Mouse (Mus musculus) hindbrain, embryonic 15.5 days (tissue): ENCODE results near the gene Ddx49. TPM values are rescaled to one million over a fixed set of nuclear protein-coding genes. Genes with fewer than 3 reads are reported as not detected.
A peak's percentile ranks its signal among the peaks of the same experiment; 100 is the strongest.

Experiments
- ATAC-seq: fragments of 200-750 bp; cut with Nextera tagmentation; 2 replicates; pipeline ENCODE4 v1.8.0; 2017; ENCODE audit warnings: low read depth, moderate number of reproducible peaks, moderate TSS enrichment; ENCODE audit not compliant: low FRiP score
- H3K27ac ChIP-seq: fragments of 300-500 bp; sonication (generic); replicated peaks from 2 replicates; pipeline ENCODE4 v1.5.1; 2015; ENCODE audit warnings: mild to moderate bottlenecking, inconsistent platforms
- H3K27me3 ChIP-seq: fragments of 300-500 bp; sonication (generic); 2 replicates; pipeline ENCODE4 v1.6.1; 2015; ENCODE audit warnings: control low read depth, inconsistent platforms
- H3K36me3 ChIP-seq: fragments of 300-500 bp; sonication (generic); 2 replicates; pipeline ENCODE4 v1.6.1; 2015; ENCODE audit warnings: control low read depth, inconsistent platforms
- H3K4me1 ChIP-seq: fragments of 300-500 bp; sonication (generic); replicated peaks from 2 replicates; pipeline ENCODE4 v1.6.1; 2015; ENCODE audit warnings: control low read depth, inconsistent platforms
- H3K4me2 ChIP-seq: fragments of 300-500 bp; sonication (generic); 2 replicates; pipeline ENCODE4 v1.6.1; 2015; ENCODE audit warnings: moderate library complexity, mild to moderate bottlenecking, inconsistent platforms
- H3K4me3 ChIP-seq: fragments of 300-500 bp; sonication (generic); 2 replicates; pipeline ENCODE4 v1.5.1; 2015; ENCODE audit warnings: mild to moderate bottlenecking, inconsistent platforms
- H3K9ac ChIP-seq: fragments of 300-500 bp; sonication (generic); 2 replicates; pipeline ENCODE4 v1.6.1; 2015; ENCODE audit warnings: inconsistent platforms
- H3K9me3 ChIP-seq: fragments of 300-500 bp; sonication (generic); 2 replicates; pipeline ENCODE4 v1.6.1; 2016; ENCODE audit warnings: control low read depth, inconsistent platforms
- WGBS: fragments of 180-500 bp; shearing (Covaris S2); methylation state at CpG from one replicate; pipeline ENCODE4 v1.1.7; 2015; 5-methylcytosine and 5-hydroxymethylcytosine counted together
- polyA plus RNA-seq: library from polyadenylated mRNA; unstranded; fragments of >200 nt; fragmentation: Nextera tagmentation; extraction: Ambion mirVana; gene quantifications from 2 replicates; pipeline ENCODE4 v1.2.1, GENCODE M21; 2015

The Ddx49 gene
- polyA plus RNA-seq: 44.2 and 46.3 TPM in 2 replicates

DNA sequence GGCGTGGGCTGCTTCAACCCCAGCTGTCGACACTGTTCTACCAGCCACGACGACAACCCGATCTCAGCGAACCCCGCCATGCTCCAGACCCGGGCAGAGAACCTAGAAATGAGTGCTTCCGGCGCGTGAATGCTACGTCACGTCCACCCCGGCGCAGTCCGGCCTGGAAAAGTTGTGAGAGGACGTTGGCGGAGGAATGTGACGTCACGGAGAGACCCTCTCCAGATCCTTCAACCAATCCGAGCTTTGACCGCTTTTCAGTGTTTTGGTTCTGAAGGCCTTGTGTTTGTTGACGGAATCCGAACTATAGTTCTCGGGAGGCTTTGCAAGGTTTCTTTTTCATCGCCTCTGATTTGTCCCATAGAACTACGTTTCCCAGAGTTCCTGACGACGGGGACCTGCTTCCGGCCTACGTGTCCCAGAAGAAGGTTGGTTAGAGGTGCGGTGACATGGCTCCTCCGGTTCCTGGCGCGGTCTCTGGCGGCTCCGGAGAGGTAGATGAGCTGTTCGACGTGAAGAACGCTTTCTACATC is at the start of gene Ddx49, which contains the start of gene Cope:
Gene Ddx49 (minus strand): TSS at position 132 of the 533 bp plus-strand sequence.
Gene Cope (plus strand): TSS at position 161 of the 533 bp plus-strand sequence.
- H3K27me3 ChIP-seq: no peaks in the 10 kb centered on the region
- WGBS: under 1% methylated on average over 40 of the region's 40 CpGs
- H3K9ac ChIP-seq: peak within 1 kb of the TSS; percentile 66
- H3K4me2 ChIP-seq: peak within 1 kb of the TSS; percentile 84
- H3K9me3 ChIP-seq: no peaks in the 10 kb centered on the region
- peak within 1 kb of the TSS; percentile 57 for H3K27ac ChIP-seq
- H3K36me3 ChIP-seq: peaks cover 25% of the 10 kb centered on the region
- peak within 1 kb of the TSS; percentile 63 for H3K4me3 ChIP-seq
- ATAC-seq: peak; percentile 92
- H3K4me1 ChIP-seq: peaks cover 26% of the 10 kb centered on the region

DNA sequence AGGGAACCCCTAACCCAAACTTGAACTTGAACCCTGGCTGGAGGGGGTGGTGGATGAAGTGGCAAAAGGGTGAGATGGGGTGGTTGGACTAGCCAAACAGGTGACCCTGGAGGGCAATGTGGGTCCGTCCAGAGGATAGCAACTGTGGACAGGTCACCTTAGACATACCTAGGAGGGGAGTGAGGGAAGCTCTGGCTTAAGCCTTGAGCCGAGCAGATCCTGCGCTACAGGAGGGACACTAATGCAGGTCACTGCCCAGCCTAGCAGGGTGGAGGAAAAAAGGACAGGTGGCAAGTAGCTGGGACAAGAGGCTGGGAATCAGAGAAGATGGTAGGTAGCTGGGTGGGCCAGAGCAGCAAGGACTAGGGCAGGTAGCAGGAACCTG is 49.7 kb upstream of the Ddx49 start:
- Histone ChIP-seq H3K9ac (peak overlapping the region; percentile 100), H3K4me3 (peak overlapping the region; percentile 100), H3K4me1 (peaks cover 56% of the 10 kb centered on the region), H3K4me2 (peak overlapping the region; percentile 99), H3K9me3 (no peaks in the 10 kb centered on the region), H3K36me3 (no peaks in the 10 kb centered on the region), H3K27me3 (no peaks in the 10 kb centered on the region), H3K27ac (peak overlapping the region; percentile 90; the same call in 1 of the 2 replicates)
- 38% methylated on average over 3 of the region's 3 CpGs for WGBS
- ATAC-seq: no peak

- Histone ChIP-seq H3K27me3 (no peaks in the 10 kb centered on the region), H3K27ac (no peak overlapping the region), H3K9me3 (no peaks in the 10 kb centered on the region), H3K4me3 (peak overlapping the region; percentile 100), H3K36me3 (no peaks in the 10 kb centered on the region), H3K9ac (peak overlapping the region; percentile 100), H3K4me2 (peak overlapping the region; percentile 99), H3K4me1 (peaks cover 56% of the 10 kb centered on the region)
- ATAC-seq: no peak
- WGBS: 56% methylated on average over 15 of the region's 15 CpGs
Measured at GRCm38 (mm10) chr8:70351035-70351999, 49.0 kb upstream of the Ddx49 start.

GRCm38 (mm10) chr8:70347860-70348420 is 45.7 kb upstream of the Ddx49 start:
- H3K4me2 ChIP-seq: no peak overlapping the region
- H3K9me3 ChIP-seq: no peaks in the 10 kb centered on the region
- H3K4me3 ChIP-seq: no peak overlapping the region
- 73% methylated on average over 1 of the region's 1 CpGs for WGBS
- H3K4me1 ChIP-seq: peaks cover 50% of the 10 kb centered on the region
- H3K9ac ChIP-seq: no peak overlapping the region
- no peak for ATAC-seq
- peaks cover 5% of the 10 kb centered on the region; the same call in 1 of the 2 replicates for H3K36me3 ChIP-seq
- no peak overlapping the region for H3K27ac ChIP-seq
- no peaks in the 10 kb centered on the region for H3K27me3 ChIP-seq

DNA sequence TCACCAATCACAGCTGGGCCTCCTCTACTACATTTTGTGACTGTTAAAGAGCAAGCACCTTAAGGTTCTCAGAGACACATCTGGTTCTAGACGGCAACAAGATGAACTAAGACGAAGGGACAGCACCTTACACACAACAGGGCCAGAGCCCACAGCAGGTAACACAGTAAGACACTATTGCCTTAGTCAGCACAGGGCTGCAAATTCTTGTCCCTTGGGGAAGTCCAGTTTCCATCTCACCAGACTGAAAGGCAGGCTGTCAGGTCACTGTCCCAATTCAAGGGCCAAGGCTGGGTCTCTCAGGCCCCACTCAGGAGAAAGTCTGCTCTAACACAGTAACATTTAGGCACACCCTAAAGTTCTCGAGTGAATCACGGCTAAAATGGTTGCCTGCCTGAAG is 45.2 kb upstream of the Ddx49 start:
- WGBS: 87% methylated on average over 4 of the region's 4 CpGs
- no peak for ATAC-seq
- no peak overlapping the region for H3K9ac ChIP-seq

GRCm38 (mm10) chr8:70344279-70344678 is 42.0 kb upstream of the Ddx49 start:
- WGBS: 92% methylated on average over 2 of the region's 2 CpGs
- ATAC-seq: no peak
- Histone ChIP-seq H3K9ac (no peak overlapping the region), H3K4me2 (no peak overlapping the region), H3K4me3 (no peak overlapping the region), H3K27ac (no peak overlapping the region), H3K27me3 (no peaks in the 10 kb centered on the region), H3K4me1 (peaks cover 19% of the 10 kb centered on the region; the same call in 1 of the 2 replicates), H3K9me3 (no peaks in the 10 kb centered on the region), H3K36me3 (peaks cover 37% of the 10 kb centered on the region)

More for the DNA sequence above, 45.2 kb upstream of the Ddx49 start:
- no peak overlapping the region for H3K4me2 ChIP-seq
- no peaks in the 10 kb centered on the region for H3K27me3 ChIP-seq
- peaks cover 50% of the 10 kb centered on the region for H3K4me1 ChIP-seq
- no peak overlapping the region for H3K4me3 ChIP-seq
- H3K27ac ChIP-seq: no peak overlapping the region
- peaks cover 8% of the 10 kb centered on the region; the same call in 1 of the 2 replicates for H3K36me3 ChIP-seq
- no peaks in the 10 kb centered on the region for H3K9me3 ChIP-seq

DNA sequence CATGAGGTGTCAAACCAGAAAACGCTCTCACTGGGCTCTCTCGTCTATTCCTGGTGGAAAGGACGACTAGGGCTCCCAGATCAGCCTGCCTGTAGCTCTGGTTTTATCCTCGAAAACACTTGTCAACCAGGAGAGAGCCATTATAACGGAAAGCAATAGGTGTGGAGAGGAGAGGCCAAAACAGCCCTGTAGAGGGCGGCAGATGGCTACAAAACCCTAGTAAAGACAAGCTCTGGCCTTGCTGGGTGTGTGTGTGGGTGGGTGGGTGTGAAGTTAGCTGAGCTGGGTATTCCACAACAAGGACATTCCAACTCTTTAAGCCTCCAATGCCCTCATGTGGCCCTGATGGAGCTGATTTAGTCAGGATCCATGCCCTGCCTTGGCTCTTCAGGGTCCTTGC is 41.4 kb upstream of the Ddx49 start:
- WGBS: 66% methylated on average over 6 of the region's 6 CpGs
- Histone ChIP-seq H3K4me3 (no peak overlapping the region), H3K27ac (no peak overlapping the region), H3K4me2 (no peak overlapping the region), H3K4me1 (peaks cover 13% of the 10 kb centered on the region; the same call in 1 of the 2 replicates), H3K36me3 (peaks cover 43% of the 10 kb centered on the region), H3K9me3 (no peaks in the 10 kb centered on the region), H3K9ac (no peak overlapping the region), H3K27me3 (no peaks in the 10 kb centered on the region)
- ATAC-seq: peak; percentile 57

- H3K27ac ChIP-seq: no peak overlapping the region
- H3K4me2 ChIP-seq: no peak overlapping the region
- H3K9ac ChIP-seq: no peak overlapping the region
- H3K4me1 ChIP-seq: peaks cover 7% of the 10 kb centered on the region; the same call in 1 of the 2 replicates
- 77% methylated on average over 7 of the region's 7 CpGs for WGBS
- no peak for ATAC-seq
- H3K4me3 ChIP-seq: no peak overlapping the region
- no peaks in the 10 kb centered on the region for H3K9me3 ChIP-seq
- no peaks in the 10 kb centered on the region for H3K27me3 ChIP-seq
- H3K36me3 ChIP-seq: peaks cover 49% of the 10 kb centered on the region
Measured at GRCm38 (mm10) chr8:70343076-70343475, 40.8 kb upstream of the Ddx49 start.

DNA sequence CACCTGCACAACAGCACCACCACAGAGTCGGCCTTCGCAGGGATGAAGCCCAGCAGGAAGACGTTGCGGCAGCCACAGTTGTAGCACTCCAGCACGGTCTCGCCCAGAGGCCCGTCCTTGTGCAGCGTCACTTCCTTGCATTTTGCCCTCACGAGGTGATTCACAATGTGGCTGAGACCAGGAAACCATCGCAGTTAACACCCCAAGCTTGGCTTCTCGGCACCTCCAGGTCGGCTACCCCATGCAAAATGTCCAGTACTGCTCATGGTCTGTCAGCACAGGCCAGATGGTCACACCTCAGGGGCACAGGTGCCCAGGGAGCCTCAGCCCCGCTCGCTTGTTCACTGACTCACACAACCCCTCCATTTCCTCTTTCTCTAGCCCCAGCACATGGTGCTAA is 39.7 kb upstream of the Ddx49 start:
- peaks cover 60% of the 10 kb centered on the region for H3K36me3 ChIP-seq
- H3K4me3 ChIP-seq: no peak overlapping the region
- no peak overlapping the region for H3K9ac ChIP-seq

DNA sequence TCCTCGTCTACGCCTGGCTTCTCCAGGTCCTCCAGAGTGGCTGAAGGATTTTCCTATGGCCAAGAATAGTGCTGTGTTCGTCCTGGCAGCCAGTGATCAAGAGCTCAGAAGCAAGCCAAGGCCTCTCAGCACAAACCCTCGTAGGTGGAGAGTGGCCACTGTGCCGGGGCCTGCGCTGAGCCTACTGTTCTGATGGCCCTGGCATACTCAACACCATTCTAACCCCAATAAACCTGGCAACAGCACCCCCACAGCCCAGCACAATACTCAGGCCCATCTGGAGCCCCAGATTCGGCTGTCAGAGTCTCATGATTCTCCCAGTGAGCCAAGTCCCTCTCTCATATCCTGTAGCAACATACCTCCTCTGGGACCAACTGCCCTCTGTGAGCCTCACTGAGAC is 38.4 kb upstream of the Ddx49 start:
- Histone ChIP-seq H3K27me3 (no peaks in the 10 kb centered on the region), H3K27ac (no peak overlapping the region), H3K9me3 (no peaks in the 10 kb centered on the region), H3K4me3 (no peak overlapping the region), H3K36me3 (peaks cover 73% of the 10 kb centered on the region), H3K4me2 (no peak overlapping the region), H3K9ac (no peak overlapping the region), H3K4me1 (0 out of 2 replicates have a peak, but pooled peaks cover 4% of the 10 kb centered on the region)
- 94% methylated on average over 7 of the region's 7 CpGs for WGBS
- no peak for ATAC-seq

More for the DNA sequence above, 39.7 kb upstream of the Ddx49 start:
- Histone ChIP-seq H3K4me2 (no peak overlapping the region), H3K27ac (no peak overlapping the region), H3K4me1 (0 out of 2 replicates have a peak, but pooled peaks cover 4% of the 10 kb centered on the region), H3K9me3 (no peaks in the 10 kb centered on the region), H3K27me3 (no peaks in the 10 kb centered on the region)
- ATAC-seq: no peak
- 93% methylated on average over 14 of the region's 14 CpGs for WGBS

DNA sequence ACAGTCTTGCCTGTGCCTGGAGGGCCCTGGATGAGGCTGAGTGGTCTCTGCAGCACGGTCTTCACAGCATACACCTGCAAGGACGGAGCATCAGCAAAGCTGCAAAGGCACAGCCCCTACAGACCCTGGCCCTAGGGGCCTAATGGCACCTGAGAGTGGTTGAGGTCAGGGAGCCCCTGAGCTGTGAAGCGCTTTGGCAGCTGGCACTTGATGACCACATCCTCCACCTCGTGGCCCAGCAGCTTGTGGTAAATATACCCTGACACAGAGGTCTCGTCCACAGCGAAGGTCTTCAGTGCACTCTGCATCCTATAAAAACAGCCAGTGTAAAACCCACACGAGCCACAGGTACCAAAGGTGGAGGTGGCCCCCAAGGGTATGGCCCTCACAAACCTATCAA is 36.6 kb upstream of the Ddx49 start:
- H3K27ac ChIP-seq: no peak overlapping the region
- no peak overlapping the region for H3K4me3 ChIP-seq
- H3K36me3 ChIP-seq: peaks cover 90% of the 10 kb centered on the region
- H3K4me2 ChIP-seq: no peak overlapping the region
- no peak overlapping the region for H3K9ac ChIP-seq
- ATAC-seq: no peak
- H3K27me3 ChIP-seq: no peaks in the 10 kb centered on the region
- H3K4me1 ChIP-seq: 0 out of 2 replicates have a peak, but pooled peaks cover 1% of the 10 kb centered on the region
- no peaks in the 10 kb centered on the region for H3K9me3 ChIP-seq
- WGBS: 95% methylated on average over 7 of the region's 7 CpGs

DNA sequence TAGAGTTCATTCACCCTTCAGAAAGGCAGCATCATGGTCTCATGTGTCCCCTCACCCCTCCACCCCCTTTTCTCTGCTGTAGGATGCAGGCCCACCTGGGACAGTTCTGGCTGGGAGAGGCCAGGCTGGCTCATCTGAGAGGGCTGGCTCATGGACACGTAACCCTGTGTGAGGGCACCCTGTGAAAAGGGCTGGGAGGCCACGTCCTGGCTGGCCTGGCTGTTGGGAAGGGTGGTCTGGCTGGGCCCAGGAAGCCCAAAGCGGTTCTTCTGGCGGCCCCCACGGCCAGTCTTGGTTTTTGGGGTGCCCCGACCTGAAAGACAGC is 30.6 kb upstream of the Ddx49 start:
- H3K27me3 ChIP-seq: no peaks in the 10 kb centered on the region
- H3K36me3 ChIP-seq: peaks cover 69% of the 10 kb centered on the region
- no peak overlapping the region for H3K27ac ChIP-seq
- no peak overlapping the region for H3K4me3 ChIP-seq
- H3K9ac ChIP-seq: no peak overlapping the region
- no peak overlapping the region for H3K4me2 ChIP-seq
- H3K4me1 ChIP-seq: peaks cover 25% of the 10 kb centered on the region
- ATAC-seq: no peak
- no peaks in the 10 kb centered on the region for H3K9me3 ChIP-seq
- WGBS: 96% methylated on average over 6 of the region's 6 CpGs
